Mouse (Mus musculus): ENCODE results near the gene Myo1g. TPM values are rescaled to one million over a fixed set of nuclear protein-coding genes. Genes with fewer than 3 reads are reported as not detected.

Gene Myo1g
- total and polyA plus RNA-seq, 2 experiments from 2014 or later: 0.39 to 0.68 TPM

GRCm38 (mm10) chr11:6524880-6525238, 4.1 kb upstream of the Myo1g start:
- Histone ChIP-seq H3K27ac (no peak overlapping the region), H3K27me3 (ENCODE audit: insufficient read depth, low read length) (no peaks in the 10 kb centered on the region), H3K4me2 (ENCODE audit: low read depth, low read length) (no peak overlapping the region), H3K4me1 (ENCODE audit: insufficient read depth, low read length) (no peaks in the 10 kb centered on the region), H3K9ac (replicated peaks; ENCODE audit: low read length) (no peak overlapping the region), H3K9me3 (ENCODE audit: low read length) (no peaks in the 10 kb centered on the region), H3K4me3 (ENCODE audit: low read length) (no peak overlapping the region), H3K36me3 (ENCODE audit: insufficient read depth, low read length) (peaks cover 18% of the 10 kb centered on the region)
- WGBS: 84% methylated on average over 4 of the region's 4 CpGs
- DNase-seq (ENCODE audit: low spot score) (no peak), ATAC-seq (no peak)
- no peak for TF ChIP-seq CTCF (IDR thresholded peaks at IDR 0.05; ENCODE audit: low read depth)

GRCm38 (mm10) chr11:6524165-6524879, 3.6 kb upstream of the Myo1g start:
- TF ChIP-seq CTCF (IDR thresholded peaks at IDR 0.05; ENCODE audit: low read depth): no peak

GRCm38 (mm10) chr11:6523662-6524088, 2.9 kb upstream of the Myo1g start:
- WGBS: 58% methylated on average over 1 of the region's 1 CpGs
- ATAC-seq (no peak), DNase-seq (ENCODE audit: low spot score) (no peak)
- Histone ChIP-seq H3K4me1 (ENCODE audit: insufficient read depth, low read length) (no peaks in the 10 kb centered on the region), H3K4me3 (ENCODE audit: low read length) (no peak overlapping the region), H3K4me2 (ENCODE audit: low read depth, low read length) (no peak overlapping the region), H3K9ac (replicated peaks; ENCODE audit: low read length) (no peak overlapping the region), H3K9me3 (ENCODE audit: low read length) (no peaks in the 10 kb centered on the region), H3K36me3 (ENCODE audit: insufficient read depth, low read length) (peaks cover 18% of the 10 kb centered on the region), H3K27me3 (ENCODE audit: insufficient read depth, low read length) (no peaks in the 10 kb centered on the region), H3K27ac (no peak overlapping the region)
- TF ChIP-seq CTCF (IDR thresholded peaks at IDR 0.05; ENCODE audit: low read depth): no peak; the same call in 1 of the 2 replicates

More at GRCm38 (mm10) chr11:6524165-6524879, 3.6 kb upstream of the Myo1g start:
- Histone ChIP-seq H3K27ac (no peak overlapping the region), H3K4me3 (ENCODE audit: low read length) (no peak overlapping the region), H3K4me2 (ENCODE audit: low read depth, low read length) (no peak overlapping the region), H3K4me1 (ENCODE audit: insufficient read depth, low read length) (no peaks in the 10 kb centered on the region), H3K9ac (replicated peaks; ENCODE audit: low read length) (no peak overlapping the region), H3K36me3 (ENCODE audit: insufficient read depth, low read length) (peaks cover 18% of the 10 kb centered on the region), H3K27me3 (ENCODE audit: insufficient read depth, low read length) (no peaks in the 10 kb centered on the region), H3K9me3 (ENCODE audit: low read length) (no peaks in the 10 kb centered on the region)
- WGBS: 91% methylated on average over 8 of the region's 8 CpGs
- ATAC-seq: no peak
- DNase-seq (ENCODE audit: low spot score): no peak

- Histone ChIP-seq H3K4me2 (ENCODE audit: low read depth, low read length) (no peak overlapping the region), H3K4me3 (ENCODE audit: low read length) (no peak overlapping the region), H3K27me3 (ENCODE audit: insufficient read depth, low read length) (no peaks in the 10 kb centered on the region), H3K9me3 (ENCODE audit: low read length) (no peaks in the 10 kb centered on the region), H3K27ac (no peak overlapping the region), H3K9ac (replicated peaks; ENCODE audit: low read length) (no peak overlapping the region), H3K4me1 (ENCODE audit: insufficient read depth, low read length) (no peaks in the 10 kb centered on the region), H3K36me3 (ENCODE audit: insufficient read depth, low read length) (peaks cover 18% of the 10 kb centered on the region)
- ATAC-seq (no peak), DNase-seq (ENCODE audit: low spot score) (no peak)
- 72% methylated on average over 9 of the region's 9 CpGs for WGBS
- no peak for TF ChIP-seq CTCF (IDR thresholded peaks at IDR 0.05; ENCODE audit: low read depth)
Observed at GRCm38 (mm10) chr11:6522782-6523525, 2.2 kb upstream of the Myo1g start.

- DNase-seq (ENCODE audit: low spot score): no peak
- H3K4me1 ChIP-seq (ENCODE audit: insufficient read depth, low read length): no peaks in the 10 kb centered on the region
- no peaks in the 10 kb centered on the region; the same call in 1 of the 2 replicates for H3K36me3 ChIP-seq (ENCODE audit: insufficient read depth, low read length)
- 73% methylated on average over 11 of the region's 11 CpGs for WGBS
- no peak overlapping the region for H3K27ac ChIP-seq
- no peak overlapping the region for H3K4me3 ChIP-seq (ENCODE audit: low read length)
- no peak for ATAC-seq
- no peaks in the 10 kb centered on the region for H3K9me3 ChIP-seq (ENCODE audit: low read length)
- no peak for TF ChIP-seq CTCF (IDR thresholded peaks at IDR 0.05; ENCODE audit: low read depth)
- no peaks in the 10 kb centered on the region for H3K27me3 ChIP-seq (ENCODE audit: insufficient read depth, low read length)
- H3K4me2 ChIP-seq (ENCODE audit: low read depth, low read length): no peak overlapping the region
- H3K9ac ChIP-seq (replicated peaks; ENCODE audit: low read length): no peak overlapping the region
Observed at GRCm38 (mm10) chr11:6519491-6520033, 1.2 kb downstream of the Myo1g start.

- no peaks in the 10 kb centered on the region for H3K9me3 ChIP-seq (ENCODE audit: low read length)
- no peaks in the 10 kb centered on the region for H3K4me1 ChIP-seq (ENCODE audit: insufficient read depth, low read length)
Observed at GRCm38 (mm10) chr11:6514837-6515236, 5.9 kb downstream of the Myo1g start.

More at GRCm38 (mm10) chr11:6514837-6515236, 5.9 kb downstream of the Myo1g start:
- TF ChIP-seq CTCF (IDR thresholded peaks at IDR 0.05; ENCODE audit: low read depth): no peak
- WGBS: 39% methylated on average over 7 of the region's 7 CpGs
- Histone ChIP-seq H3K4me3 (ENCODE audit: low read length) (no peak overlapping the region), H3K4me2 (ENCODE audit: low read depth, low read length) (no peak overlapping the region), H3K27me3 (ENCODE audit: insufficient read depth, low read length) (no peaks in the 10 kb centered on the region), H3K27ac (no peak overlapping the region), H3K9ac (replicated peaks; ENCODE audit: low read length) (no peak overlapping the region), H3K36me3 (ENCODE audit: insufficient read depth, low read length) (no peaks in the 10 kb centered on the region)
- ATAC-seq (peak; percentile 82), DNase-seq (ENCODE audit: low spot score) (peak; percentile 64)
